Mouse (Mus musculus) forebrain, postnatal 0 days (tissue): Measurements from ENCODE around the gene Fxyd3. TPM values are rescaled to one million over a fixed set of nuclear protein-coding genes. Genes with fewer than 3 reads are reported as not detected.
A peak's percentile ranks its signal among the peaks of the same experiment; 100 is the strongest.

Experiments used
- ATAC-seq: fragments of 200-750 bp; cut with Nextera tagmentation; 2 replicates; pipeline ENCODE4 v1.8.0; 2017; ENCODE audit warnings: mild to moderate bottlenecking, moderate library complexity
- DNase-seq: peaks from one replicate; pipeline ENCODE4 v3.0.0-alpha.2; 2015
- H3K27ac ChIP-seq: fragments of 300-500 bp; sonication (generic); 2 replicates; pipeline ENCODE4 v1.5.1; 2014; ENCODE audit warnings: low read depth, mild to moderate bottlenecking, antibody characterized with exemption, low read length, moderate library complexity, mixed read lengths
- H3K27me3 ChIP-seq: fragments of 300-500 bp; sonication (generic); 2 replicates; pipeline ENCODE4 v1.6.1; 2014; ENCODE audit warnings: mild to moderate bottlenecking, low read length, mixed read lengths; ENCODE audit not compliant: insufficient read depth
- H3K36me3 ChIP-seq: fragments of 300-500 bp; sonication (generic); 2 replicates; pipeline ENCODE4 v1.6.1; 2014; ENCODE audit warnings: mild to moderate bottlenecking, moderate library complexity; ENCODE audit not compliant: insufficient read depth
- H3K4me1 ChIP-seq: fragments of 300-500 bp; sonication (generic); 2 replicates; pipeline ENCODE4 v1.6.1; 2014; ENCODE audit warnings: antibody characterized with exemption; ENCODE audit not compliant: insufficient read depth
- H3K4me2 ChIP-seq: fragments of 300-500 bp; sonication (generic); 2 replicates; pipeline ENCODE4 v1.6.1; 2014; ENCODE audit warnings: low read depth, mild to moderate bottlenecking, moderate library complexity
- H3K4me3 ChIP-seq: fragments of 300-500 bp; sonication (generic); 2 replicates; pipeline ENCODE4 v1.5.1; 2014; ENCODE audit warnings: low read depth, low read length, mixed read lengths
- H3K9ac ChIP-seq: fragments of 300-500 bp; sonication (generic); 2 replicates; pipeline ENCODE4 v1.6.1; 2014; ENCODE audit warnings: mild to moderate bottlenecking
- H3K9me3 ChIP-seq: fragments of 300-500 bp; sonication (generic); 2 replicates; pipeline ENCODE4 v1.6.1; 2016; ENCODE audit warnings: low read length
- CTCF ChIP-seq: sonication (generic); IDR thresholded peaks from 2 replicates; pipeline ENCODE4 v1.5.1; 2016; ENCODE audit warnings: antibody characterized with exemption, control low read depth, low read depth
- WGBS: fragments of 180-500 bp; shearing (Covaris S2); extraction: QIAGEN DNeasy Blood & Tissue Kit; methylation state at CpG from one replicate; pipeline ENCODE4 v1.1.7; 2014; 5-methylcytosine and 5-hydroxymethylcytosine counted together
- polyA plus RNA-seq: library from polyadenylated mRNA; unstranded; fragments of >200 nt; fragmentation: Nextera tagmentation; extraction: Ambion mirVana; gene quantifications from 2 replicates; pipeline ENCODE4 v1.2.1, GENCODE M21; 2015
- total RNA-seq: library from RNA; depleted of rRNA; stranded (reverse); fragments of >200 nt; gene quantifications from 2 replicates; pipeline ENCODE4 v1.2.3, GENCODE M21; 2014

Fxyd3 gene
- total and polyA plus RNA-seq, 2 experiments from 2014 or later = not detected

DNA sequence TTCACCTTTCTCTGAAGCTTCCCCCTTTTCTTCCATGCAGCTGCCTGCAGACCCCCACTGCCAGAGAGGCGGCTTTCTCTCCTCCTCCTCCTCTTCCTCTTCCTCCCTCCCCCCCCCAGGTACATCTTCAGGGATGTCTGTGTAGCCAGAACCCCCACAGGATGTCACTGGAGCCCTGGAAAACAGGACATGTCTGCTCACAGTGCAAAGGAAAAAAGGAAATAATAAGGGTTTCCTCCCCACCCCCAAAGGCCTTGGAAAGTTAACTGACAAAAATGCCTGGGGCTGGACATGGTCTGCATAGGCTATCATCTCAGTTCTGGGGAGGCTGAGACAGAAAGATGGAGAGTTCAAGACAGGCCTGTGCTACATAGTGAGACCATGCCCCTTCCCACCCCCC lies 4.6 kb upstream of the Fxyd3 start:
- H3K27ac ChIP-seq = no peak overlapping the region
- 50% methylated on average over 1 of the region's 1 CpGs for WGBS

DNA sequence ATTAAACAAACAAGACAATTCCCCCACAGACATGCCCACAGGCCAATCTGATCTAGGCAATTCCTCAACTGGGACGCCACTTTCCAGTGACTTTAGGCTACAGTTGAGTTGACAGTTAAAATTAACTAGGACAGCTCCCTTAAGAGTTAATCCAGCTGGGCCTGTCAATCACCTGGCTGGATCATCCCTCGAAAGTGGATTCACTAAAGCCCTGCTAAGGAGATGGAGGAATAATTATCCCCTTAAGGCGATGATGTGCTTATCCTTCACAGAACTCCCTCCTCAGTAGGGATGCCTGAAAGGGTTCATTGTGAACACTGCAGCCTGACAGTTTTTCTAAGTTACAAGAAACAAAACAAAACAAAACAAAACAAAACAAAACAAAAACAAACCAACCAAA lies 4.1 kb upstream of the Fxyd3 start:
- no peak for DNase-seq
- H3K27ac ChIP-seq = no peak overlapping the region
- H3K9me3 ChIP-seq = no peaks in the 10 kb centered on the region
- no peak overlapping the region for H3K9ac ChIP-seq
- WGBS = 39% methylated on average over 3 of the region's 3 CpGs
- ATAC-seq = no peak
- TF ChIP-seq CTCF = no peak
- H3K4me2 ChIP-seq = no peak overlapping the region
- no peaks in the 10 kb centered on the region for H3K36me3 ChIP-seq
- no peak overlapping the region for H3K4me3 ChIP-seq
- no peaks in the 10 kb centered on the region for H3K27me3 ChIP-seq
- no peaks in the 10 kb centered on the region for H3K4me1 ChIP-seq

More for the DNA sequence above, 4.6 kb upstream of the Fxyd3 start:
- no peak for ATAC-seq
- Histone ChIP-seq H3K36me3 (no peaks in the 10 kb centered on the region), H3K4me1 (no peaks in the 10 kb centered on the region), H3K4me3 (no peak overlapping the region), H3K9me3 (no peaks in the 10 kb centered on the region), H3K27me3 (no peaks in the 10 kb centered on the region), H3K9ac (no peak overlapping the region), H3K4me2 (no peak overlapping the region)
- DNase-seq = no peak
- no peak for TF ChIP-seq CTCF

DNA sequence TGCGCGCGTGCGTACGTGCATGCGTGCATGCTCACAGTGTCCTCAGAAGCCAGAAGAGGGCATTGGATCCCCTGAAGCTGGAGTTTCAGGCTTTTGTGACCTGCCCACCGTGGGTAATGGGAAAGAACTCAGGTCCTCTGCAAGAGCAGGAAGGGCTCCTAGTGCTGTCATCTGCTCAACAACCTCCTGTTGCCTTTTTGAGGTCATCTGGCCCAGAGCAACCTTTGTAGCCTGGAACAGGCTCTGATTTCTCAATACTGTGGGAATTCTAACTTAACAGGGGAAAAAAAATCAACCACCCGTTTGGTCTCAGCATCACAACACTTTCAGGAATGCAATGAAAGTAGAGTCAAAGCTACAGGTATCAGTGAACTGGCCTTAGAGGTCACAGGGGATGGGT lies 3.2 kb upstream of the Fxyd3 start:
- Histone ChIP-seq H3K4me2 (no peak overlapping the region), H3K36me3 (no peaks in the 10 kb centered on the region), H3K9ac (no peak overlapping the region), H3K4me1 (no peaks in the 10 kb centered on the region), H3K4me3 (no peak overlapping the region), H3K27me3 (no peaks in the 10 kb centered on the region), H3K27ac (no peak overlapping the region), H3K9me3 (no peaks in the 10 kb centered on the region)
- DNase-seq (no peak), ATAC-seq (no peak)
- TF ChIP-seq CTCF = no peak
- 91% methylated on average over 8 of the region's 8 CpGs for WGBS

DNA sequence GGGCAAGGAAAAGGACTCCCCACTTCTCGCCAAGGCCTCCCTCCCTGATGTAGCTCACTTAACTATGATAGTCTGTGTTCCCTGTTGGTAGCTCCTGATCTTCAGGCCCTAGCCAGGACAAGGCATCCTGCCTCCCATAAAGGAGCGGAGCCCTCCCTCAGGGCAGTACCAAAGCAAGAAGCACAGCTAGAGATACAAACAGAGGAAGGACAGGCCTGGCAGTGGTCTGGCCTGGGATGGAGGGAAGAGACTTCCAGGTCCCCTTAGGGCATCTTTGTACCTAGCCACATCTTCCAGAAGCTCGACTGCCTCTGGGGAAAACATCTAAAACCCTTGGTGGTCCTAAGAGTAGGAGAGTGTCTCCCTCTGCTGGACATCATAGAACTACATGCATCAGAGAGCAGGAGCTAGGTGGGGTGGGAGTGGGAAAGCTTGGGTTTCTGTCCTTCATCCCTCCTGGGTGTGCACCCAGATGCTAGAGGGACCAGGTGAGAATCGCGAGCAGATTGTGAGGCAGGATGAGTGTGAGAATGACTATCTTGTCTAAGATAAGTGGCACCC lies 1.5 kb upstream of the Fxyd3 start:
- WGBS = 46% methylated on average over 5 of the region's 5 CpGs
- no peak overlapping the region for H3K9ac ChIP-seq
- DNase-seq (peak; percentile 77), ATAC-seq (peak; percentile 76)
- peak; percentile 90 for TF ChIP-seq CTCF
- H3K36me3 ChIP-seq = no peaks in the 10 kb centered on the region
- no peak overlapping the region for H3K4me3 ChIP-seq
- H3K27ac ChIP-seq = no peak overlapping the region
- no peaks in the 10 kb centered on the region for H3K9me3 ChIP-seq
- no peaks in the 10 kb centered on the region for H3K27me3 ChIP-seq
- H3K4me2 ChIP-seq = no peak overlapping the region
- H3K4me1 ChIP-seq = no peaks in the 10 kb centered on the region

DNA sequence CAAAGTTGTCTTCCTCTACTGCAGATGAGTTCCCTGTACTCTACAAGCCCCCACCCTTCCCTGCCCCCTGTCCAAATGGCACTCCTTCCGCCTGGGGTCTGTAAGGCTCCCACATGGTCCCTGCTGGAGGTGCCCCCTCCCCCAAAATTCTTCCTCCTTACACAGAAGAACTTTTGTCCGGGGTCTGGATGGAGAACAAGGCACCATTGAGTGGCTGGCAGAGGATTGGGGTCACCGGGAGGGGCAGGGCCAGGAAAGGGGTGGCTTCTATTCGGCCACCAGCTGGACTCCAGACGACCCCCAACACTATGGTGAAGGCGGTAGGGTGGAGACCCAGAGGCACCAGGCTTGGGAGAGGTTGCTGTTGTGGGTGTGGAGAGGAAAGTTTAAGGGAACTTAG lies 966 bp upstream of the Fxyd3 start:
- ATAC-seq = peak; percentile 76
- 40% methylated on average over 6 of the region's 6 CpGs for WGBS
- Histone ChIP-seq H3K4me1 (no peaks in the 10 kb centered on the region), H3K9me3 (no peaks in the 10 kb centered on the region), H3K9ac (no peak overlapping the region), H3K4me2 (no peak overlapping the region), H3K27me3 (no peaks in the 10 kb centered on the region), H3K4me3 (no peak overlapping the region), H3K36me3 (no peaks in the 10 kb centered on the region), H3K27ac (no peak overlapping the region)
- DNase-seq = no peak
- TF ChIP-seq CTCF = no peak

DNA sequence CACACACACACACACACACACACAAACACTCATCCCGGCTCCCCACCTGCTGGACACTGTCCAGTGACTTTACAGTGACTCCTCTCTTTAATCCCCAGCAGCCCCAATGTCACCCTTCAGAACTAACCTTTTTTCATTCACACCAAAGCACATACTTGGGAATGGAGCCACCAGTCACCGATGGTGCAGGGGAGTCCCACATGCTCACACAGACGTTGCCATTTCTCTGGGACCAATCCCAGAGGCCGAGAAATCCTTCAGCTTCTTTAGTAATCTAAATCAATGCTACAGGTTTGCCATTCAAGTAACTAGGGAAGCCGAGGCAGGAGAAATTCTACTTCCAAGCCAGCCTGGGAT lies 1.8 kb downstream of the Fxyd3 start:
- H3K4me1 ChIP-seq = no peaks in the 10 kb centered on the region
- TF ChIP-seq CTCF = no peak
- H3K27me3 ChIP-seq = no peaks in the 10 kb centered on the region
- no peaks in the 10 kb centered on the region for H3K9me3 ChIP-seq
- no peaks in the 10 kb centered on the region for H3K36me3 ChIP-seq
- H3K9ac ChIP-seq = no peak overlapping the region
- no peak for ATAC-seq
- no peak overlapping the region for H3K4me3 ChIP-seq
- WGBS = 68% methylated on average over 5 of the region's 5 CpGs
- no peak overlapping the region for H3K27ac ChIP-seq
- no peak overlapping the region for H3K4me2 ChIP-seq
- no peak for DNase-seq

GRCm38 (mm10) chr7:31074061-31074712 lies 2.3 kb downstream of the Fxyd3 start:
- Histone ChIP-seq H3K9me3 (no peaks in the 10 kb centered on the region), H3K4me3 (no peak overlapping the region), H3K4me2 (no peak overlapping the region), H3K27ac (no peak overlapping the region), H3K36me3 (no peaks in the 10 kb centered on the region), H3K27me3 (no peaks in the 10 kb centered on the region), H3K9ac (no peak overlapping the region), H3K4me1 (no peaks in the 10 kb centered on the region)
- DNase-seq (no peak), ATAC-seq (no peak)
- no peak for TF ChIP-seq CTCF
- 71% methylated on average over 7 of the region's 7 CpGs for WGBS
